In the genomic region with DNA sequence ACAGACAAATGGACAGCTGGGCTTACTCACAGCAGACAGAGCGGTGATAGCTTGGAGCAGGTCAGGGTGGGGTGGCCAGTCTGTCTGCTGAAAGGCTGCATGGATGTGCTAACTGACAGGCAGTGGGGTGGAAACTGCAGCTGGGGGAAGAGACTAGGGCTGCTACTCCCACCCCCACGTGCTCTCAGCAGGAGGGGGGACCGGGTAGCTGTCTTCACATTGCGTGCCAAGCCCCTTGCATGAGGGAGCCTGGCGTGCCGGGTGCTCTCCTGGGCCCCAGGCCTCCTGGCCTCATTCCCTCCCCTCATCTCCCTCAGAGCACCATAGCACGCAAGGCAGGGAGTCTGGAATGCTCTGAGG, we compare ENCODE assay signal across 18 mouse cellular contexts. TPM values are rescaled to one million over a fixed set of nuclear protein-coding genes. Genes with fewer than 3 reads are reported as not detected.
DNase-seq lines count a peak whose midpoint lies in the region; ATAC-seq and TF ChIP-seq lines count a peak whose summit lies in the region.
"Had no signal": no experiment of that assay in that cellular context is flagged by ENCODE, and none has a peak within 500 bp of the region (broad histone marks: within the 10 kb centered on the region; RNA-seq: fewer than 3 reads in every experiment).

No protein-coding gene starts in this region.

- no peak overlapping the region for H3K4me3 ChIP-seq in kidney, embryonic 14.5 days (ENCODE audit: low read length)
- no peak overlapping the region for H3K4me3 ChIP-seq in kidney, adult 2 months (ENCODE audit: insufficient read depth, low read depth, low read length)
- H3K4me3 ChIP-seq in neural tube, embryonic 12.5 days = no peak overlapping the region
- H3K4me3 ChIP-seq in hindbrain, embryonic 16.5 days (ENCODE audit: low read length) = no peak overlapping the region
- H3K4me3 ChIP-seq in liver, embryonic 12.5 days = no peak overlapping the region
- no peak overlapping the region for H3K4me3 ChIP-seq in lung, adult 2 months (replicated peaks; ENCODE audit: extremely low read depth, low read depth, low read length)
- H3K4me3 ChIP-seq: heart, adult 2 months; layer of hippocampus, adult 2 months; liver, embryonic 13.5 days had no signal

- ATAC-seq in kidney, embryonic 14.5 days (ENCODE audit: low FRiP score, low TSS enrichment) = peak; percentile 71
- no peak for ATAC-seq in neural tube, embryonic 12.5 days (ENCODE audit: low FRiP score, low read depth)
- ATAC-seq in hindbrain, embryonic 16.5 days = peak; percentile 10; the same call in 1 of the 2 replicates
- no peak for ATAC-seq in liver, embryonic 12.5 days
- ATAC-seq: lung, postnatal 0 days had no signal

- no peak for TF ChIP-seq POLR2A in kidney, adult 2 months (IDR thresholded peaks at IDR 0.05; ENCODE audit: low read depth, low read length)
- TF ChIP-seq POLR2A in lung, adult 2 months (IDR thresholded peaks at IDR 0.05; ENCODE audit: borderline replicate concordance, extremely low read depth, low read depth, low read length) = no peak

- H3K9me3 ChIP-seq in kidney, embryonic 14.5 days (ENCODE audit: control insufficient read depth, low read length) = no peaks in the 10 kb centered on the region
- H3K9me3 ChIP-seq in neural tube, embryonic 12.5 days = no peaks in the 10 kb centered on the region
- H3K9me3 ChIP-seq in hindbrain, embryonic 16.5 days (ENCODE audit: control insufficient read depth, low read length) = no peaks in the 10 kb centered on the region
- H3K9me3 ChIP-seq in liver, embryonic 12.5 days (replicated peaks) = no peaks in the 10 kb centered on the region
- H3K9me3 ChIP-seq: liver, embryonic 13.5 days had no signal

- H3K36me3 ChIP-seq in kidney, embryonic 14.5 days (ENCODE audit: control insufficient read depth, insufficient read depth, low read length) = no peaks in the 10 kb centered on the region
- H3K36me3 ChIP-seq in kidney, adult 2 months (ENCODE audit: control insufficient read depth, insufficient read depth, low read length) = no peaks in the 10 kb centered on the region
- no peaks in the 10 kb centered on the region for H3K36me3 ChIP-seq in neural tube, embryonic 12.5 days
- H3K36me3 ChIP-seq in hindbrain, embryonic 16.5 days (ENCODE audit: control insufficient read depth, insufficient read depth, low read length) = no peaks in the 10 kb centered on the region
- H3K36me3 ChIP-seq in liver, embryonic 12.5 days = no peaks in the 10 kb centered on the region
- H3K36me3 ChIP-seq: liver, embryonic 13.5 days had no signal

- 0 out of 2 replicates have a peak, but pooled peaks cover 4% of the 10 kb centered on the region for H3K4me1 ChIP-seq in kidney, embryonic 14.5 days (ENCODE audit: control insufficient read depth, insufficient read depth, low read length)
- H3K4me1 ChIP-seq in kidney, adult 2 months (ENCODE audit: control insufficient read depth, insufficient read depth, low read length) = no peaks in the 10 kb centered on the region
- peaks cover 18% of the 10 kb centered on the region for H3K4me1 ChIP-seq in neural tube, embryonic 12.5 days
- peaks cover 13% of the 10 kb centered on the region for H3K4me1 ChIP-seq in hindbrain, embryonic 16.5 days (ENCODE audit: control insufficient read depth, insufficient read depth, low read depth, low read length)
- no peaks in the 10 kb centered on the region for H3K4me1 ChIP-seq in liver, embryonic 12.5 days
- H3K4me1 ChIP-seq in lung, adult 2 months (ENCODE audit: control insufficient read depth, insufficient read depth, low read length) = no peaks in the 10 kb centered on the region
- H3K4me1 ChIP-seq: liver, embryonic 13.5 days had no signal

- H3K27ac ChIP-seq in kidney, embryonic 14.5 days (ENCODE audit: low read depth, low read length) = no peak overlapping the region
- H3K27ac ChIP-seq in kidney, adult 2 months (ENCODE audit: insufficient read depth, low read depth, low read length) = no peak overlapping the region
- H3K27ac ChIP-seq in neural tube, embryonic 12.5 days = no peak overlapping the region
- H3K27ac ChIP-seq in hindbrain, embryonic 16.5 days (ENCODE audit: low read depth, low read length) = peak overlapping the region; percentile 31; the same call in 1 of the 2 replicates
- H3K27ac ChIP-seq in liver, embryonic 12.5 days = no peak overlapping the region
- H3K27ac ChIP-seq: heart, adult 2 months; kidney, postnatal 0 days; layer of hippocampus, adult 2 months; liver, embryonic 13.5 days; stomach, postnatal 0 days had no signal

- peaks cover 14% of the 10 kb centered on the region for H3K27me3 ChIP-seq in kidney, embryonic 14.5 days (ENCODE audit: control insufficient read depth, insufficient read depth, low read length)
- H3K27me3 ChIP-seq in kidney, adult 2 months (replicated peaks; ENCODE audit: control insufficient read depth, insufficient read depth, low read length) = no peaks in the 10 kb centered on the region
- H3K27me3 ChIP-seq in neural tube, embryonic 12.5 days (replicated peaks) = 0 out of 2 replicates have a peak, but pooled peaks cover 1% of the 10 kb centered on the region
- no peaks in the 10 kb centered on the region for H3K27me3 ChIP-seq in hindbrain, embryonic 16.5 days (replicated peaks; ENCODE audit: control insufficient read depth, insufficient read depth, low read length)
- H3K27me3 ChIP-seq in liver, embryonic 12.5 days (replicated peaks) = peaks cover 32% of the 10 kb centered on the region

- H3K4me2 ChIP-seq in kidney, embryonic 14.5 days (replicated peaks; ENCODE audit: low read depth, low read length) = no peak overlapping the region
- peak overlapping the region; percentile 6; the same call in 1 of the 2 replicates for H3K4me2 ChIP-seq in neural tube, embryonic 12.5 days (replicated peaks)
- H3K4me2 ChIP-seq in hindbrain, embryonic 16.5 days (ENCODE audit: low read length) = no peak overlapping the region
- H3K4me2 ChIP-seq in liver, embryonic 12.5 days = no peak overlapping the region
- H3K4me2 ChIP-seq: liver, embryonic 13.5 days had no signal

- TF ChIP-seq CTCF in kidney, adult 2 months (conservative IDR thresholded peaks at IDR 0.05; ENCODE audit: insufficient read depth, insufficient read length, low read depth, low read length) = no peak
- no peak for TF ChIP-seq CTCF in lung, adult 2 months (IDR thresholded peaks at IDR 0.05; ENCODE audit: insufficient read depth, low read length)

- H3K9ac ChIP-seq in kidney, embryonic 14.5 days (ENCODE audit: low read depth, low read length) = no peak overlapping the region
- no peak overlapping the region for H3K9ac ChIP-seq in neural tube, embryonic 12.5 days
- H3K9ac ChIP-seq in hindbrain, embryonic 16.5 days (ENCODE audit: low read depth, low read length) = no peak overlapping the region
- H3K9ac ChIP-seq in liver, embryonic 12.5 days = no peak overlapping the region
- H3K9ac ChIP-seq: liver, embryonic 13.5 days had no signal

- WGBS in kidney, embryonic 14.5 days = 13% methylated on average over 7 of the region's 7 CpGs
- WGBS in kidney, adult 2 months = 18% methylated on average over 7 of the region's 7 CpGs
- 45% methylated on average over 7 of the region's 7 CpGs for WGBS in neural tube, embryonic 12.5 days
- WGBS in hindbrain, embryonic 16.5 days = 24% methylated on average over 7 of the region's 7 CpGs
- WGBS in liver, embryonic 12.5 days (ENCODE audit: insufficient replicate concordance) = 35% methylated on average over 7 of the region's 7 CpGs
- WGBS in lung, adult 2 months = 24% methylated on average over 7 of the region's 7 CpGs

- DNase-seq in kidney, adult 2 months = no peak
- no peak for DNase-seq in neural tube, embryonic 10.5 days (ENCODE audit: extremely low spot score, low spot score)
- DNase-seq in lung, adult 2 months = no peak
- DNase-seq: adrenal gland, postnatal 25 days; embryo, embryonic 11 days; heart, adult 2 months; liver, embryonic 13.5 days; right cerebral cortex, postnatal 25 days; thymus, postnatal 14 days had no signal

RNA-seq across cellular contexts. Expression of gene C1qa, which starts 18.5 kb away (rescaled TPM):
- polyA plus RNA-seq in kidney, embryonic 14.5 days (2014; fragmentation: Nextera tagmentation; extraction: Ambion mirVana) = 16.8 and 17.4 TPM in 2 replicates
- 36.1 and 43.7 TPM in 2 replicates for polyA plus RNA-seq in kidney, adult 2 months (2012; rRNA removed)
- 17.4 and 21.0 TPM in 2 replicates for polyA plus RNA-seq in neural tube, embryonic 12.5 days (2016; fragmentation: Nextera tagmentation; extraction: Ambion mirVana)
- 34.0 and 36.8 TPM in 2 replicates for polyA plus RNA-seq in hindbrain, embryonic 16.5 days (2015; fragmentation: Nextera tagmentation; extraction: Ambion mirVana)
- polyA plus RNA-seq in liver, embryonic 12.5 days (2016; fragmentation: Nextera tagmentation; extraction: Ambion mirVana) = 24.8 and 26.2 TPM in 2 replicates
- 43.6 and 58.0 TPM in 2 replicates for polyA plus RNA-seq in lung, adult 2 months (2012; rRNA removed)

RNA-seq across cellular contexts. Expression of gene C1qc, which starts 24.3 kb away (rescaled TPM):
- 16.9 and 21.3 TPM in 2 replicates for polyA plus RNA-seq in kidney, embryonic 14.5 days (2014; fragmentation: Nextera tagmentation; extraction: Ambion mirVana)
- 42.7 and 51.9 TPM in 2 replicates for polyA plus RNA-seq in kidney, adult 2 months (2012; rRNA removed)
- 19.6 and 21.3 TPM in 2 replicates for polyA plus RNA-seq in neural tube, embryonic 12.5 days (2016; fragmentation: Nextera tagmentation; extraction: Ambion mirVana)
- 25.5 and 28.8 TPM in 2 replicates for polyA plus RNA-seq in hindbrain, embryonic 16.5 days (2015; fragmentation: Nextera tagmentation; extraction: Ambion mirVana)
- 32.7 and 33.5 TPM in 2 replicates for polyA plus RNA-seq in liver, embryonic 12.5 days (2016; fragmentation: Nextera tagmentation; extraction: Ambion mirVana)
- 74.2 and 84.9 TPM in 2 replicates for polyA plus RNA-seq in lung, adult 2 months (2012; rRNA removed)

RNA-seq across cellular contexts. Expression of gene C1qb, which starts 31.2 kb away (rescaled TPM):
- 37.1 and 38.8 TPM in 2 replicates for polyA plus RNA-seq in kidney, embryonic 14.5 days (2014; fragmentation: Nextera tagmentation; extraction: Ambion mirVana)
- 52.2 and 58.5 TPM in 2 replicates for polyA plus RNA-seq in kidney, adult 2 months (2012; rRNA removed)
- polyA plus RNA-seq in neural tube, embryonic 12.5 days (2016; fragmentation: Nextera tagmentation; extraction: Ambion mirVana) = 32.6 and 34.9 TPM in 2 replicates
- 49.8 and 53.9 TPM in 2 replicates for polyA plus RNA-seq in hindbrain, embryonic 16.5 days (2015; fragmentation: Nextera tagmentation; extraction: Ambion mirVana)
- polyA plus RNA-seq in liver, embryonic 12.5 days (2016; fragmentation: Nextera tagmentation; extraction: Ambion mirVana) = 53.1 and 54.6 TPM in 2 replicates
- 65.1 and 67.3 TPM in 2 replicates for polyA plus RNA-seq in lung, adult 2 months (2012; rRNA removed)

RNA-seq across cellular contexts. Expression of gene Epha8, which starts 39.5 kb away (rescaled TPM):
- polyA plus RNA-seq in kidney, embryonic 14.5 days (2014; fragmentation: Nextera tagmentation; extraction: Ambion mirVana) = 0.19 and 0.27 TPM in 2 replicates
- 0.04 and 0.06 TPM in 2 replicates for polyA plus RNA-seq in kidney, adult 2 months (2012; rRNA removed)
- polyA plus RNA-seq in neural tube, embryonic 12.5 days (2016; fragmentation: Nextera tagmentation; extraction: Ambion mirVana) = 6.6 and 7.2 TPM in 2 replicates
- 8.8 and 14.0 TPM in 2 replicates for polyA plus RNA-seq in hindbrain, embryonic 16.5 days (2015; fragmentation: Nextera tagmentation; extraction: Ambion mirVana)
- polyA plus RNA-seq in liver, embryonic 12.5 days (2016; fragmentation: Nextera tagmentation; extraction: Ambion mirVana) = 0.06 and 0.11 TPM in 2 replicates
- 0.05 and 0.16 TPM in 2 replicates for polyA plus RNA-seq in lung, adult 2 months (2012; rRNA removed)
- polyA plus RNA-seq: heart, embryonic 16.5 days had no signal

Comparison
In these comparisons a context has a peak if more than half of its experiments do, and no peak if none do; other contexts are left out.
1. ATAC-seq: peak in kidney, embryonic 14.5 days (single experiment) and hindbrain, embryonic 16.5 days (single experiment); none in neural tube, embryonic 12.5 days (single experiment) and liver, embryonic 12.5 days (single experiment).